Mouse (Mus musculus): Measurements from ENCODE around the gene Trappc10. TPM values are rescaled to one million over a fixed set of nuclear protein-coding genes. Genes with fewer than 3 reads are reported as not detected.

The Trappc10 gene
- polyA plus RNA-seq, 1 experiment from 2014 or later, result 9.3 TPM

- Histone ChIP-seq H3K4me1 (peaks cover 23% of the 10 kb centered on the region), H3K27me3 (ENCODE audit: low read depth, poor library complexity, severe bottlenecking) (peaks cover 6% of the 10 kb centered on the region; the same call in 1 of the 2 replicates), H3K27ac (replicated peaks) (no peak overlapping the region), H3K9me3 (replicated peaks) (peaks cover 6% of the 10 kb centered on the region; the same call in 1 of the 2 replicates), H3K36me3 (no peaks in the 10 kb centered on the region), H3K4me3 (no peak overlapping the region)
- WGBS, result 84% methylated on average over 4 of the region's 4 CpGs
- DNase-seq (ENCODE audit: low spot score), result no peak
Measured at GRCm38 (mm10) chr10:78246725-78247124, 2.3 kb upstream of the Trappc10 start.

GRCm38 (mm10) chr10:78245225-78245547 lies 745 bp upstream of the Trappc10 start:
- Histone ChIP-seq H3K9me3 (replicated peaks) (no peaks in the 10 kb centered on the region), H3K4me3 (peak overlapping the region; percentile 95), H3K36me3 (no peaks in the 10 kb centered on the region), H3K4me1 (peaks cover 23% of the 10 kb centered on the region), H3K27me3 (ENCODE audit: low read depth, poor library complexity, severe bottlenecking) (peaks cover 6% of the 10 kb centered on the region; the same call in 1 of the 2 replicates), H3K27ac (replicated peaks) (peak overlapping the region; percentile 87)
- whole genome bisulfite sequencing, result 21% methylated on average over 7 of the region's 7 CpGs
- DNase-seq (ENCODE audit: low spot score), result no peak

- H3K27me3 ChIP-seq (ENCODE audit: low read depth, poor library complexity, severe bottlenecking), result peaks cover 6% of the 10 kb centered on the region; the same call in 1 of the 2 replicates
- no peak for DNase-seq (ENCODE audit: low spot score)
- H3K9me3 ChIP-seq (replicated peaks), result no peaks in the 10 kb centered on the region
- H3K36me3 ChIP-seq, result no peaks in the 10 kb centered on the region; the same call in 1 of the 2 replicates
- H3K4me1 ChIP-seq, result peaks cover 25% of the 10 kb centered on the region
- peak overlapping the region; percentile 87 for H3K27ac ChIP-seq (replicated peaks)
- under 1% methylated on average over 32 of the region's 33 CpGs for WGBS
- peak overlapping the region; percentile 95 for H3K4me3 ChIP-seq
Measured at GRCm38 (mm10) chr10:78244058-78244437, 393 bp downstream of the Trappc10 start.

- peaks cover 7% of the 10 kb centered on the region for H3K36me3 ChIP-seq
- no peak overlapping the region for H3K27ac ChIP-seq (replicated peaks)
- no peak overlapping the region for H3K4me3 ChIP-seq
- DNase-seq (ENCODE audit: low spot score), result no peak
- H3K27me3 ChIP-seq (ENCODE audit: low read depth, poor library complexity, severe bottlenecking), result no peaks in the 10 kb centered on the region
- H3K9me3 ChIP-seq (replicated peaks), result no peaks in the 10 kb centered on the region
- H3K4me1 ChIP-seq, result peaks cover 15% of the 10 kb centered on the region
- 84% methylated on average over 6 of the region's 6 CpGs for whole genome bisulfite sequencing
Measured at GRCm38 (mm10) chr10:78238926-78239325, 5.5 kb downstream of the Trappc10 start.

GRCm38 (mm10) chr10:78238297-78238696 lies 6.1 kb downstream of the Trappc10 start:
- no peak for DNase-seq (ENCODE audit: low spot score)
- no peaks in the 10 kb centered on the region for H3K9me3 ChIP-seq (replicated peaks)
- no peak overlapping the region for H3K4me3 ChIP-seq
- H3K4me1 ChIP-seq, result peaks cover 9% of the 10 kb centered on the region
- H3K36me3 ChIP-seq, result peaks cover 7% of the 10 kb centered on the region
- no peaks in the 10 kb centered on the region for H3K27me3 ChIP-seq (ENCODE audit: low read depth, poor library complexity, severe bottlenecking)
- 90% methylated on average over 5 of the region's 5 CpGs for WGBS
- H3K27ac ChIP-seq (replicated peaks), result no peak overlapping the region

- Histone ChIP-seq H3K4me1 (peaks cover 4% of the 10 kb centered on the region), H3K27me3 (ENCODE audit: low read depth, poor library complexity, severe bottlenecking) (no peaks in the 10 kb centered on the region), H3K27ac (replicated peaks) (no peak overlapping the region), H3K9me3 (replicated peaks) (no peaks in the 10 kb centered on the region), H3K4me3 (no peak overlapping the region), H3K36me3 (peaks cover 7% of the 10 kb centered on the region)
- WGBS, result 92% methylated on average over 6 of the region's 6 CpGs
- DNase-seq (ENCODE audit: low spot score), result no peak
Measured at GRCm38 (mm10) chr10:78237809-78238208, 6.6 kb downstream of the Trappc10 start.

GRCm38 (mm10) chr10:78236885-78237629 lies 7.4 kb downstream of the Trappc10 start:
- DNase-seq (ENCODE audit: low spot score), result no peak
- Histone ChIP-seq H3K27me3 (ENCODE audit: low read depth, poor library complexity, severe bottlenecking) (no peaks in the 10 kb centered on the region), H3K27ac (replicated peaks) (no peak overlapping the region), H3K4me3 (no peak overlapping the region), H3K4me1 (0 out of 2 replicates have a peak, but pooled peaks cover 2% of the 10 kb centered on the region), H3K9me3 (replicated peaks) (no peaks in the 10 kb centered on the region), H3K36me3 (peaks cover 7% of the 10 kb centered on the region)
- WGBS, result 93% methylated on average over 8 of the region's 8 CpGs

GRCm38 (mm10) chr10:78233756-78234155 lies 10.7 kb downstream of the Trappc10 start:
- Histone ChIP-seq H3K27me3 (ENCODE audit: low read depth, poor library complexity, severe bottlenecking) (no peaks in the 10 kb centered on the region), H3K9me3 (replicated peaks) (no peaks in the 10 kb centered on the region), H3K36me3 (peaks cover 28% of the 10 kb centered on the region), H3K27ac (replicated peaks) (no peak overlapping the region), H3K4me1 (no peaks in the 10 kb centered on the region), H3K4me3 (no peak overlapping the region)
- DNase-seq (ENCODE audit: low spot score), result no peak
- 91% methylated on average over 6 of the region's 6 CpGs for WGBS

GRCm38 (mm10) chr10:78233161-78233560 lies 11.3 kb downstream of the Trappc10 start:
- Histone ChIP-seq H3K4me1 (no peaks in the 10 kb centered on the region), H3K36me3 (peaks cover 28% of the 10 kb centered on the region), H3K27ac (replicated peaks) (no peak overlapping the region), H3K27me3 (ENCODE audit: low read depth, poor library complexity, severe bottlenecking) (no peaks in the 10 kb centered on the region), H3K9me3 (replicated peaks) (no peaks in the 10 kb centered on the region), H3K4me3 (no peak overlapping the region)
- no peak for DNase-seq (ENCODE audit: low spot score)
- 92% methylated on average over 5 of the region's 5 CpGs for WGBS

GRCm38 (mm10) chr10:78232301-78232980 lies 12.0 kb downstream of the Trappc10 start:
- no peaks in the 10 kb centered on the region for H3K27me3 ChIP-seq (ENCODE audit: low read depth, poor library complexity, severe bottlenecking)
- WGBS, result 86% methylated on average over 4 of the region's 4 CpGs
- H3K4me1 ChIP-seq, result no peaks in the 10 kb centered on the region
- no peak overlapping the region for H3K4me3 ChIP-seq
- no peaks in the 10 kb centered on the region for H3K9me3 ChIP-seq (replicated peaks)
- peaks cover 32% of the 10 kb centered on the region for H3K36me3 ChIP-seq
- DNase-seq (ENCODE audit: low spot score), result no peak
- H3K27ac ChIP-seq (replicated peaks), result no peak overlapping the region

- no peak for DNase-seq (ENCODE audit: low spot score)
- H3K4me3 ChIP-seq, result no peak overlapping the region
- peaks cover 51% of the 10 kb centered on the region for H3K36me3 ChIP-seq
- H3K27ac ChIP-seq (replicated peaks), result no peak overlapping the region
- no peaks in the 10 kb centered on the region for H3K4me1 ChIP-seq
- H3K9me3 ChIP-seq (replicated peaks), result no peaks in the 10 kb centered on the region
- H3K27me3 ChIP-seq (ENCODE audit: low read depth, poor library complexity, severe bottlenecking), result no peaks in the 10 kb centered on the region
- WGBS, result 90% methylated on average over 5 of the region's 5 CpGs
Measured at GRCm38 (mm10) chr10:78228560-78228928, 15.9 kb downstream of the Trappc10 start.

GRCm38 (mm10) chr10:78227875-78228559 lies 16.4 kb downstream of the Trappc10 start:
- no peaks in the 10 kb centered on the region for H3K9me3 ChIP-seq (replicated peaks)
- no peak for DNase-seq (ENCODE audit: low spot score)
- H3K4me3 ChIP-seq, result no peak overlapping the region
- 94% methylated on average over 8 of the region's 8 CpGs for WGBS
- no peaks in the 10 kb centered on the region for H3K27me3 ChIP-seq (ENCODE audit: low read depth, poor library complexity, severe bottlenecking)
- H3K4me1 ChIP-seq, result no peaks in the 10 kb centered on the region
- H3K36me3 ChIP-seq, result peaks cover 51% of the 10 kb centered on the region
- no peak overlapping the region for H3K27ac ChIP-seq (replicated peaks)

- H3K9me3 ChIP-seq (replicated peaks), result no peaks in the 10 kb centered on the region
- peaks cover 67% of the 10 kb centered on the region for H3K36me3 ChIP-seq
- H3K4me1 ChIP-seq, result no peaks in the 10 kb centered on the region
- H3K4me3 ChIP-seq, result no peak overlapping the region
- H3K27me3 ChIP-seq (ENCODE audit: low read depth, poor library complexity, severe bottlenecking), result no peaks in the 10 kb centered on the region
- H3K27ac ChIP-seq (replicated peaks), result no peak overlapping the region
- DNase-seq (ENCODE audit: low spot score), result no peak
- 91% methylated on average over 6 of the region's 6 CpGs for WGBS
Measured at GRCm38 (mm10) chr10:78224136-78224535, 20.3 kb downstream of the Trappc10 start.

All from midbrain, embryonic 10.5 days (tissue).